Mouse (Mus musculus) CH12.LX (cell line): ENCODE data around the gene Gli2.

ENCODE experiments used
- CTCF ChIP-seq, 2 experiments: IDR thresholded peaks in 1 of 2; conservative IDR thresholded peaks in 1 of 2; 2 replicates each; pipeline ENCODE4 v1.5.1; 2011 to 2012; ENCODE audit warnings: low read depth in 2 of 2, low read length in 2 of 2, improper control_type of control experiment in 1 of 2, inconsistent platforms in 1 of 2, mild to moderate bottlenecking in 1 of 2, moderate library complexity in 1 of 2
- NELFE ChIP-seq: IDR thresholded peaks from 2 replicates; pipeline ENCODE4 v1.6.1; 2011; ENCODE audit warnings: low read depth, low read length, improper control_type of control experiment
- NRF1 ChIP-seq: IDR thresholded peaks from 2 replicates; pipeline ENCODE4 v1.6.1; 2014; ENCODE audit warnings: low read depth, mild to moderate bottlenecking, inconsistent platforms, low read length, improper control_type of control experiment, moderate library complexity
- POLR2A ChIP-seq: IDR thresholded peaks from 2 replicates; pipeline ENCODE4 v1.6.1; 2011; ENCODE audit warnings: low read depth, mild to moderate bottlenecking, improper control_type of control experiment, low read length

GRCm38 (mm10) chr1:118940269-118940840, 113.1 kb downstream of the Gli2 start:
- TF ChIP-seq POLR2A (no peak), CTCF (conservative IDR thresholded peaks at IDR 0.05 in 1 of 2, IDR thresholded peaks at IDR 0.05 in 1 of 2; ENCODE audit: low read depth in 2 of 2, low read length in 2 of 2) (no peak), NELFE (no peak), NRF1 (no peak)
